Mouse (Mus musculus): Measurements from ENCODE around the gene 4930451I11Rik. TPM values are rescaled to one million over a fixed set of nuclear protein-coding genes. Genes with fewer than 3 reads are reported as not detected.
A peak's percentile ranks its signal among the peaks of the same experiment; 100 is the strongest.

Gene 4930451I11Rik
- total RNA-seq, 2 experiments from 2014 or later, result not detected

- intact Hi-C loops (cut with DNase I), result no loop called here
Observed at GRCm38 (mm10) chr7:126786142-126786541, 45.3 kb downstream of the 4930451I11Rik start.

GRCm38 (mm10) chr7:126785056-126785455 lies 46.4 kb downstream of the 4930451I11Rik start:
- no peak for DNase-seq
- intact Hi-C loops (cut with DNase I), result no loop called here

More at GRCm38 (mm10) chr7:126786142-126786541, 45.3 kb downstream of the 4930451I11Rik start:
- no peak for DNase-seq

- DNase-seq, result no peak
- intact Hi-C loops (cut with DNase I), result no loop called here
Observed at GRCm38 (mm10) chr7:126784469-126784868, 47.0 kb downstream of the 4930451I11Rik start.

- intact Hi-C loops (cut with DNase I), result no loop called here
- DNase-seq, result no peak
Observed at GRCm38 (mm10) chr7:126782693-126783092, 48.7 kb downstream of the 4930451I11Rik start.

GRCm38 (mm10) chr7:126781661-126782370 lies 49.6 kb downstream of the 4930451I11Rik start:
- intact Hi-C loops (cut with DNase I), result no loop called here
- no peak for DNase-seq

- intact Hi-C loops (cut with DNase I), result no loop called here
- peak in 1 of 2 experiments; percentile 48 for DNase-seq
Observed at GRCm38 (mm10) chr7:126780971-126781635, 50.3 kb downstream of the 4930451I11Rik start, which contains the start of gene Tbx6. TSS of gene Tbx6 (plus strand) at chr7:126781483.

Other genes with a start within 250 kb of the 4930451I11Rik start
- gene Apobr, start 246.7 kb downstream of the 4930451I11Rik start, total RNA-seq (2021), result 1 to 10 TPM in 1 of 2 experiments, under 1 TPM in 1; 0.65 to 1.7 TPM
- 10 to 100 TPM; 13.2 to 13.3 TPM for gene Cln3, start 245.8 kb downstream of the 4930451I11Rik start, total RNA-seq (2021)
- not detected for gene Il27, start 236.7 kb downstream of the 4930451I11Rik start, total RNA-seq (2021)
- 1 to 10 TPM; 8.7 to 9.2 TPM for gene Nupr1, start 200.8 kb downstream of the 4930451I11Rik start, total RNA-seq (2021)
- 10 to 100 TPM; 24.6 to 28.6 TPM for gene Sgf29, start 182.3 kb downstream of the 4930451I11Rik start, total RNA-seq (2021)
- gene Sult1a1, start 155.2 kb downstream of the 4930451I11Rik start, total RNA-seq (2021), result 10 to 100 TPM; 38.6 to 43.2 TPM
- 10 to 100 TPM; 49.2 to 51.2 TPM for gene Bola2, start 136.2 kb downstream of the 4930451I11Rik start, total RNA-seq (2021)
- gene Slx1b, start 135.9 kb downstream of the 4930451I11Rik start, total RNA-seq (2021), result 1 to 10 TPM; 5.7 to 7.7 TPM
- 10 to 100 TPM in 1 of 2 experiments, 1 to 10 TPM in 1; 8.8 to 28.1 TPM for gene Coro1a, start 123.9 kb downstream of the 4930451I11Rik start, total RNA-seq (2021)
- 10 to 100 TPM; 69.8 to 77.4 TPM for gene Mapk3, start 72.0 kb downstream of the 4930451I11Rik start, total RNA-seq (2021)
- gene Gdpd3, start 65.3 kb downstream of the 4930451I11Rik start, total RNA-seq (2021), result 1 to 10 TPM; 3.1 to 3.8 TPM
- gene Ypel3, start 54.7 kb downstream of the 4930451I11Rik start, total RNA-seq (2021), result 10 to 100 TPM; 62.9 to 77.1 TPM
- under 1 TPM; 0.44 to 0.62 TPM for gene Tbx6, start 50.2 kb downstream of the 4930451I11Rik start, total RNA-seq (2021)
- 10 to 100 TPM; 38.8 to 49.6 TPM for gene Ppp4c, start 39.1 kb downstream of the 4930451I11Rik start, total RNA-seq (2021)
- gene Fam57b, start 34.0 kb downstream of the 4930451I11Rik start, total RNA-seq (2021), result 10 to 100 TPM; 12.9 to 13.7 TPM
- gene Doc2a, start 15.8 kb upstream of the 4930451I11Rik start, total RNA-seq (2021), result not detected
- gene Hirip3, start 30.3 kb upstream of the 4930451I11Rik start, total RNA-seq (2021), result 1 to 10 TPM; 5.4 to 7.4 TPM
- gene Ino80e, start 30.7 kb upstream of the 4930451I11Rik start, total RNA-seq (2021), result 10 to 100 TPM; 21.2 to 21.4 TPM
- gene Taok2, start 53.1 kb upstream of the 4930451I11Rik start, total RNA-seq (2021), result 10 to 100 TPM; 61.4 to 61.7 TPM
- gene Tmem219, start 91.3 kb upstream of the 4930451I11Rik start, total RNA-seq (2021), result 10 to 100 TPM; 10.9 to 13.0 TPM
- gene Kctd13, start 97.2 kb upstream of the 4930451I11Rik start, total RNA-seq (2021), result 1 to 10 TPM; 6.9 to 7.6 TPM
- gene Asphd1, start 117.9 kb upstream of the 4930451I11Rik start, total RNA-seq (2021), result under 1 TPM in 1 of 2 experiments, not detected in 1; 0.60 TPM
- gene Sez6l2, start 118.9 kb upstream of the 4930451I11Rik start, total RNA-seq (2021), result 10 to 100 TPM; 14.2 to 17.2 TPM
- gene Cdipt, start 144.3 kb upstream of the 4930451I11Rik start, total RNA-seq (2021), result 10 to 100 TPM; 63.3 to 66.1 TPM
- under 1 TPM; 0.45 to 0.59 TPM for gene Cdiptos, start 144.5 kb upstream of the 4930451I11Rik start, total RNA-seq (2021)
- 10 to 100 TPM; 44.6 to 45.9 TPM for gene Mvp, start 183.0 kb upstream of the 4930451I11Rik start, total RNA-seq (2021)
- not detected for gene Pagr1b, start 184.8 kb upstream of the 4930451I11Rik start, total RNA-seq (2021)
- gene Pagr1a, start 185.7 kb upstream of the 4930451I11Rik start, total RNA-seq (2021), result 10 to 100 TPM; 15.2 to 20.6 TPM
- 10 to 100 TPM; 18.0 to 19.8 TPM for gene Gm42742, start 189.5 kb upstream of the 4930451I11Rik start, total RNA-seq (2021)
- 1 to 10 TPM; 1.1 to 1.2 TPM for gene Prrt2, start 189.6 kb upstream of the 4930451I11Rik start, total RNA-seq (2021)
- gene Maz, start 195.4 kb upstream of the 4930451I11Rik start, total RNA-seq (2021), result 10 to 100 TPM; 81.8 to 91.3 TPM
- gene Kif22, start 210.8 kb upstream of the 4930451I11Rik start, total RNA-seq (2021), result 1 to 10 TPM; 4.6 to 8.2 TPM

Measured in heart, postnatal 14 days (tissue).